Comparison of ENCODE assay signal across 25 mouse cellular contexts in the genomic region with DNA sequence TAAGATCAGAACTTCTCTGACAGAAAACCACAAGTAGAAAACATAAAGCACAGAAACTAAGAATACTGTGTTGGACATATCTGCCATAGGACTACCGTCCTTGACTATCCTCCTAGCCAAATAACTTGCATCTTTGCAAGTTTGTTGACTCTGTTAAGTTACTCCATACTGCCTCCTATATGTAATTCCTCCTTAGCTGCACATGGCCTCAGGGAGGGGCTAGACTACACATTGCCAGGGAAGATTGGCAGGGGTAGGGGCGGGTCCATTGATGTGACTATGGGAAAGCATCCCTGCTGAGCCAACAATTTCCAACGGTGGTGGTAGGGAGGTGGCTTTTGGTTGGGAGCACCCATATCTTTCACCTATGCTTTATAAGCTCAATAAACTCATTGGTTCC. TPM values are rescaled to one million over a fixed set of nuclear protein-coding genes. Genes with fewer than 3 reads are reported as not detected.
DNase-seq lines count a peak whose midpoint lies in the region; ATAC-seq and TF ChIP-seq lines count a peak whose summit lies in the region.
"Had no signal": no experiment of that assay in that cellular context is flagged by ENCODE, and none has a peak within 500 bp of the region (broad histone marks: within the 10 kb centered on the region; RNA-seq: fewer than 3 reads in every experiment).

No protein-coding gene starts in this region.

- WGBS in intestine, postnatal 0 days: 33% methylated on average over 3 of the region's 3 CpGs
- WGBS in intestine, embryonic 16.5 days: 30% methylated on average over 3 of the region's 3 CpGs
- WGBS in midbrain, embryonic 14.5 days: 27% methylated on average over 3 of the region's 3 CpGs
- WGBS in midbrain, embryonic 13.5 days: 24% methylated on average over 3 of the region's 3 CpGs
- 28% methylated on average over 3 of the region's 3 CpGs for WGBS in forebrain, embryonic 12.5 days

- no peak for ATAC-seq in intestine, postnatal 0 days
- ATAC-seq in intestine, embryonic 16.5 days: no peak
- ATAC-seq in midbrain, embryonic 14.5 days (ENCODE audit: low FRiP score, low TSS enrichment): no peak
- ATAC-seq in midbrain, embryonic 13.5 days: no peak
- no peak for ATAC-seq in Patski
- peak; percentile 81 for ATAC-seq in megakaryocyte-erythroid progenitor cell, adult 5-6 weeks (replicated peaks; ENCODE audit: low FRiP score, low TSS enrichment, poor library complexity, severe bottlenecking)
- no peak for ATAC-seq in forebrain, embryonic 12.5 days (ENCODE audit: low FRiP score)
- ATAC-seq: forebrain, embryonic 14.5 days; inflammation-experienced regulatory T-cells, adult 6 months; midbrain, embryonic 16.5 days had no signal

- peak; percentile 45 for TF ChIP-seq CTCF in intestine, postnatal 0 days (IDR thresholded peaks at IDR 0.05; ENCODE audit: low read depth)
- peak; percentile 29 for TF ChIP-seq CTCF in Patski (IDR thresholded peaks at IDR 0.05)

- H3K36me3 ChIP-seq in intestine, postnatal 0 days (ENCODE audit: control insufficient read depth, insufficient read depth): no peaks in the 10 kb centered on the region
- no peaks in the 10 kb centered on the region for H3K36me3 ChIP-seq in intestine, embryonic 16.5 days (ENCODE audit: control insufficient read depth, insufficient read depth, low read length)
- H3K36me3 ChIP-seq in midbrain, embryonic 14.5 days (ENCODE audit: control insufficient read depth, insufficient read depth, low read length): no peaks in the 10 kb centered on the region
- no peaks in the 10 kb centered on the region for H3K36me3 ChIP-seq in midbrain, embryonic 13.5 days
- H3K36me3 ChIP-seq in forebrain, embryonic 12.5 days (replicated peaks): no peaks in the 10 kb centered on the region
- H3K36me3 ChIP-seq: embryonic facial prominence, embryonic 10.5 days; kidney, embryonic 15.5 days; limb, embryonic 12.5 days had no signal

- no peaks in the 10 kb centered on the region for H3K9me3 ChIP-seq in intestine, postnatal 0 days (ENCODE audit: control insufficient read depth)
- H3K9me3 ChIP-seq in intestine, embryonic 16.5 days (ENCODE audit: control insufficient read depth, low read length): no peaks in the 10 kb centered on the region; the same call in 1 of the 2 replicates
- H3K9me3 ChIP-seq in midbrain, embryonic 14.5 days (ENCODE audit: control insufficient read depth, low read length): no peaks in the 10 kb centered on the region
- no peaks in the 10 kb centered on the region for H3K9me3 ChIP-seq in midbrain, embryonic 13.5 days
- H3K9me3 ChIP-seq in forebrain, embryonic 12.5 days: no peaks in the 10 kb centered on the region
- H3K9me3 ChIP-seq: kidney, embryonic 15.5 days; limb, embryonic 12.5 days had no signal

- DNase-seq in midbrain, embryonic 14.5 days: peak; percentile 5
- no peak for DNase-seq in Patski (ENCODE audit: low read depth, low spot score)
- no peak for DNase-seq in frontal cortex, postnatal 10 days (ENCODE audit: low spot score in 2 of 2)
- DNase-seq: cerebellum, adult 9-10 months; heart, adult 18-20 months; spleen, adult 18-20 months; thymus, adult 2 months had no signal

- H3K9ac ChIP-seq in intestine, postnatal 0 days (ENCODE audit: low read depth, low read length): no peak overlapping the region
- H3K9ac ChIP-seq in intestine, embryonic 16.5 days (ENCODE audit: low read depth, low read length): no peak overlapping the region
- no peak overlapping the region for H3K9ac ChIP-seq in midbrain, embryonic 14.5 days (replicated peaks; ENCODE audit: low read length)
- H3K9ac ChIP-seq in midbrain, embryonic 13.5 days (replicated peaks): no peak overlapping the region
- no peak overlapping the region for H3K9ac ChIP-seq in forebrain, embryonic 12.5 days
- H3K9ac ChIP-seq: kidney, embryonic 15.5 days; limb, embryonic 12.5 days had no signal

- no peak overlapping the region for H3K27ac ChIP-seq in intestine, postnatal 0 days (ENCODE audit: low read depth, low read length)
- H3K27ac ChIP-seq in intestine, embryonic 16.5 days (ENCODE audit: low read length): no peak overlapping the region
- H3K27ac ChIP-seq in midbrain, embryonic 14.5 days (replicated peaks; ENCODE audit: low read depth, low read length): no peak overlapping the region
- no peak overlapping the region for H3K27ac ChIP-seq in midbrain, embryonic 13.5 days
- H3K27ac ChIP-seq in forebrain, embryonic 12.5 days: no peak overlapping the region
- H3K27ac ChIP-seq: embryonic facial prominence, embryonic 10.5 days; kidney, embryonic 15.5 days; limb, embryonic 12.5 days; macrophage had no signal

- peaks cover 31% of the 10 kb centered on the region for H3K27me3 ChIP-seq in intestine, postnatal 0 days (replicated peaks; ENCODE audit: control insufficient read depth, insufficient read depth, low read length)
- peaks cover 35% of the 10 kb centered on the region for H3K27me3 ChIP-seq in intestine, embryonic 16.5 days (replicated peaks; ENCODE audit: control insufficient read depth, insufficient read depth, low read length)
- peaks cover 37% of the 10 kb centered on the region for H3K27me3 ChIP-seq in midbrain, embryonic 14.5 days (ENCODE audit: control insufficient read depth, insufficient read depth, low read length)
- H3K27me3 ChIP-seq in midbrain, embryonic 13.5 days: peaks cover 45% of the 10 kb centered on the region
- no peaks in the 10 kb centered on the region for H3K27me3 ChIP-seq in Patski
- peaks cover 53% of the 10 kb centered on the region for H3K27me3 ChIP-seq in forebrain, embryonic 12.5 days

- no peak overlapping the region for H3K4me2 ChIP-seq in intestine, postnatal 0 days (replicated peaks; ENCODE audit: low read depth)
- no peak overlapping the region for H3K4me2 ChIP-seq in intestine, embryonic 16.5 days (ENCODE audit: low read depth, low read length)
- no peak overlapping the region for H3K4me2 ChIP-seq in midbrain, embryonic 14.5 days (ENCODE audit: low read length)
- H3K4me2 ChIP-seq in midbrain, embryonic 13.5 days (replicated peaks): no peak overlapping the region
- H3K4me2 ChIP-seq in forebrain, embryonic 12.5 days: no peak overlapping the region
- H3K4me2 ChIP-seq: kidney, embryonic 15.5 days; limb, embryonic 12.5 days had no signal

- H3K4me3 ChIP-seq in intestine, postnatal 0 days (ENCODE audit: low read depth, low read length): no peak overlapping the region
- H3K4me3 ChIP-seq in intestine, embryonic 16.5 days (ENCODE audit: low read length): no peak overlapping the region
- no peak overlapping the region for H3K4me3 ChIP-seq in midbrain, embryonic 14.5 days (replicated peaks; ENCODE audit: low read depth, low read length)
- H3K4me3 ChIP-seq in midbrain, embryonic 13.5 days (replicated peaks): no peak overlapping the region
- no peak overlapping the region for H3K4me3 ChIP-seq in forebrain, embryonic 12.5 days (replicated peaks)
- H3K4me3 ChIP-seq: embryonic facial prominence, embryonic 10.5 days; kidney, embryonic 15.5 days; limb, embryonic 12.5 days had no signal

- CTCF ChIA-PET in Patski (lab: Charles Lee): interaction anchor here (2.5 kb wide), 1 partner anchor 12 kb away, joined by 9 read pairs; no protein-coding TSS in a partner anchor

- POLR2A ChIA-PET in Patski (lab: Charles Lee): no interaction called here

- in situ Hi-C loops in Patski (cut with MboI; ENCODE audit: low pct_unique_long_range_greater_than_20kb): no loop called here

- no peaks in the 10 kb centered on the region; the same call in 1 of the 2 replicates for H3K4me1 ChIP-seq in intestine, postnatal 0 days (replicated peaks; ENCODE audit: control insufficient read depth, insufficient read depth, low read length)
- H3K4me1 ChIP-seq in intestine, embryonic 16.5 days (ENCODE audit: control insufficient read depth, insufficient read depth, low read length): peaks cover 9% of the 10 kb centered on the region
- peaks cover 12% of the 10 kb centered on the region; the same call in 1 of the 2 replicates for H3K4me1 ChIP-seq in midbrain, embryonic 14.5 days (ENCODE audit: control insufficient read depth, insufficient read depth, low read length)
- peaks cover 17% of the 10 kb centered on the region for H3K4me1 ChIP-seq in midbrain, embryonic 13.5 days (replicated peaks)
- peaks cover 8% of the 10 kb centered on the region for H3K4me1 ChIP-seq in forebrain, embryonic 12.5 days

RNA-seq across cellular contexts. Expression of a gene that starts 5.4 kb away (rescaled TPM):
- polyA plus RNA-seq in intestine, postnatal 0 days (2015; fragmentation: Nextera tagmentation; extraction: Ambion mirVana): 0.07 TPM in 1 of 2 replicates, not detected in the other
- 0.07 TPM in 1 of 2 replicates, not detected in the other for polyA plus RNA-seq in intestine, embryonic 16.5 days (2015; fragmentation: Nextera tagmentation; extraction: Ambion mirVana)
- 2.8 and 3.9 TPM in 2 replicates for polyA plus RNA-seq in midbrain, embryonic 14.5 days (2014; fragmentation: Nextera tagmentation; extraction: Ambion mirVana)
- polyA plus RNA-seq in midbrain, embryonic 13.5 days (2015; fragmentation: Nextera tagmentation; extraction: Ambion mirVana): 0.53 and 0.61 TPM in 2 replicates
- polyA plus RNA-seq in Patski (2021): 10.3 TPM
- not detected in 2 replicates for total RNA-seq in megakaryocyte-erythroid progenitor cell, adult 5-6 weeks (2014; fragmentation: Nextera tagmentation)
- not detected in 2 replicates for total RNA-seq in megakaryocyte-erythroid progenitor cell, adult 5-6 weeks (2017)
- 0.10 TPM in 1 of 2 replicates, not detected in the other for polyA plus RNA-seq in forebrain, embryonic 12.5 days (2016; fragmentation: Nextera tagmentation; extraction: Ambion mirVana)
- total RNA-seq: hematopoietic stem cell, adult 5-6 weeks had no signal
- polyA plus RNA-seq: embryonic facial prominence, embryonic 10.5 days; inflammation-experienced regulatory T-cells, adult 6 months; kidney, embryonic 15.5 days; limb, embryonic 12.5 days; liver, embryonic 16.5 days; stomach, embryonic 14.5 days had no signal

RNA-seq across cellular contexts. Expression of a gene that starts 25.9 kb away (rescaled TPM):
- polyA plus RNA-seq in intestine, postnatal 0 days (2015; fragmentation: Nextera tagmentation; extraction: Ambion mirVana): 0.09 and 0.16 TPM in 2 replicates
- 0.43 and 0.47 TPM in 2 replicates for polyA plus RNA-seq in intestine, embryonic 16.5 days (2015; fragmentation: Nextera tagmentation; extraction: Ambion mirVana)
- 0.34 TPM in 1 of 2 replicates, not detected in the other for polyA plus RNA-seq in midbrain, embryonic 14.5 days (2014; fragmentation: Nextera tagmentation; extraction: Ambion mirVana)
- 0.17 and 0.48 TPM in 2 replicates for polyA plus RNA-seq in midbrain, embryonic 13.5 days (2015; fragmentation: Nextera tagmentation; extraction: Ambion mirVana)
- 0.28 TPM for polyA plus RNA-seq in Patski (2021)
- total RNA-seq in megakaryocyte-erythroid progenitor cell, adult 5-6 weeks (2014; fragmentation: Nextera tagmentation): not detected in 2 replicates
- total RNA-seq in megakaryocyte-erythroid progenitor cell, adult 5-6 weeks (2017): not detected in 2 replicates
- polyA plus RNA-seq in forebrain, embryonic 12.5 days (2016; fragmentation: Nextera tagmentation; extraction: Ambion mirVana): 0.17 TPM in 1 of 2 replicates, not detected in the other
- total RNA-seq: adrenal gland, postnatal 4 days; gastrocnemius, adult 18-20 months; heart, adult 18-20 months had no signal
- polyA plus RNA-seq: forebrain, embryonic 14.5 days; heart, embryonic 14.5 days; liver, embryonic 16.5 days; thymus, adult 2 months had no signal

RNA-seq across cellular contexts. Expression of a gene that starts 49.9 kb away (rescaled TPM):
- 3.1 and 3.9 TPM in 2 replicates for polyA plus RNA-seq in intestine, postnatal 0 days (2015; fragmentation: Nextera tagmentation; extraction: Ambion mirVana)
- 7.9 and 8.3 TPM in 2 replicates for polyA plus RNA-seq in intestine, embryonic 16.5 days (2015; fragmentation: Nextera tagmentation; extraction: Ambion mirVana)
- 2.9 and 3.7 TPM in 2 replicates for polyA plus RNA-seq in midbrain, embryonic 14.5 days (2014; fragmentation: Nextera tagmentation; extraction: Ambion mirVana)
- 6.0 and 6.1 TPM in 2 replicates for polyA plus RNA-seq in midbrain, embryonic 13.5 days (2015; fragmentation: Nextera tagmentation; extraction: Ambion mirVana)
- 17.0 TPM for polyA plus RNA-seq in Patski (2021)
- total RNA-seq in megakaryocyte-erythroid progenitor cell, adult 5-6 weeks (2014; fragmentation: Nextera tagmentation): 6.2 and 8.8 TPM in 2 replicates
- total RNA-seq in megakaryocyte-erythroid progenitor cell, adult 5-6 weeks (2017): 10.8 and 11.0 TPM in 2 replicates
- 7.3 and 8.3 TPM in 2 replicates for polyA plus RNA-seq in forebrain, embryonic 12.5 days (2016; fragmentation: Nextera tagmentation; extraction: Ambion mirVana)
